Mouse (Mus musculus): ENCODE results near the gene Gm47289. TPM values are rescaled to one million over a fixed set of nuclear protein-coding genes. Genes with fewer than 3 reads are reported as not detected.

Gene Gm47289
- polyA plus RNA-seq, 1 experiment from 2014 or later, result not detected

GRCm38 (mm10) chr9:119208998-119209397 lies 50.0 kb downstream of the Gm47289 start, which contains the start of gene Slc22a13:
Slc22a13 (minus strand) TSS chr9:119209098.
- Histone ChIP-seq H3K4me1 (ENCODE audit: control insufficient read depth, insufficient read depth, low read length) (no peaks in the 10 kb centered on the region), H3K9me3 (ENCODE audit: control insufficient read depth, low read length) (peaks cover 3% of the 10 kb centered on the region; the same call in 1 of the 2 replicates), H3K27me3 (ENCODE audit: control insufficient read depth, insufficient read depth, low read length) (no peaks in the 10 kb centered on the region), H3K4me2 (ENCODE audit: low read length) (no peak within 1 kb of the TSS), H3K27ac (replicated peaks; ENCODE audit: low read depth, low read length) (no peak within 1 kb of the TSS), H3K36me3 (ENCODE audit: control insufficient read depth, insufficient read depth, low read length) (no peaks in the 10 kb centered on the region), H3K9ac (replicated peaks; ENCODE audit: low read length) (no peak within 1 kb of the TSS), H3K4me3 (replicated peaks; ENCODE audit: low read depth, low read length) (no peak within 1 kb of the TSS)
- WGBS, result 97% methylated on average over 4 of the region's 4 CpGs
- DNase-seq, result no peak
- no peak for ATAC-seq (ENCODE audit: low FRiP score, low TSS enrichment)

Other genes starting within 250 kb of the Gm47289 start
- 8.0 and 8.2 TPM in 2 replicates for gene Ctdspl, start 232.7 kb upstream of the Gm47289 start, polyA plus RNA-seq (2014; fragmentation: Nextera tagmentation; extraction: Ambion mirVana)
- 2.1 and 2.6 TPM in 2 replicates for gene Vill, start 106.4 kb upstream of the Gm47289 start, polyA plus RNA-seq (2014; fragmentation: Nextera tagmentation; extraction: Ambion mirVana)
- gene Plcd1, start 65.7 kb upstream of the Gm47289 start, polyA plus RNA-seq (2014; fragmentation: Nextera tagmentation; extraction: Ambion mirVana), result 13.6 and 17.0 TPM in 2 replicates
- gene Dlec1, start 56.7 kb upstream of the Gm47289 start, polyA plus RNA-seq (2014; fragmentation: Nextera tagmentation; extraction: Ambion mirVana), result 0.27 and 1.2 TPM in 2 replicates
- 1.2 and 2.8 TPM in 2 replicates for gene Acaa1b, start 2.1 kb upstream of the Gm47289 start, polyA plus RNA-seq (2014; fragmentation: Nextera tagmentation; extraction: Ambion mirVana)
- gene Slc22a13, start 49.9 kb downstream of the Gm47289 start, polyA plus RNA-seq (2014; fragmentation: Nextera tagmentation; extraction: Ambion mirVana), result 0.12 TPM in 1 of 2 replicates, not detected in the other
- gene Oxsr1, start 163.3 kb downstream of the Gm47289 start, polyA plus RNA-seq (2014; fragmentation: Nextera tagmentation; extraction: Ambion mirVana), result 13.0 and 18.2 TPM in 2 replicates
- 85.4 and 92.0 TPM in 2 replicates for gene Acaa1a, start 180.5 kb downstream of the Gm47289 start, polyA plus RNA-seq (2014; fragmentation: Nextera tagmentation; extraction: Ambion mirVana)
- 3.4 and 5.6 TPM in 2 replicates for gene Myd88, start 182.2 kb downstream of the Gm47289 start, polyA plus RNA-seq (2014; fragmentation: Nextera tagmentation; extraction: Ambion mirVana)
- gene Xylb, start 198.2 kb downstream of the Gm47289 start, polyA plus RNA-seq (2014; fragmentation: Nextera tagmentation; extraction: Ambion mirVana), result 1.5 and 2.4 TPM in 2 replicates
- not detected in 2 replicates for gene Slc22a14, start 206.4 kb downstream of the Gm47289 start, polyA plus RNA-seq (2014; fragmentation: Nextera tagmentation; extraction: Ambion mirVana)
- gene Acvr2b, start 243.0 kb downstream of the Gm47289 start, polyA plus RNA-seq (2014; fragmentation: Nextera tagmentation; extraction: Ambion mirVana), result 69.3 and 69.9 TPM in 2 replicates